Mouse (Mus musculus) urinary bladder, adult 2 months (tissue): ENCODE measurements at regions not wholly inside any gene's neighbourhood (a gene's known extent, or its start where the extent isn't known, plus 50 kb on each side); places are given as distances from the start of the nearest gene placed in this dataset.

Experiments used
- DNase-seq: peaks from one replicate; pipeline ENCODE4 v3.0.0; 2022; ENCODE audit warnings: low spot score

GRCm38 (mm10) chr13:107540784-107541634 is 503.2 kb upstream of the Smim15 start:
- DNase-seq = no peak

GRCm38 (mm10) chr13:107540305-107540704 is 503.9 kb upstream of the Smim15 start:
- DNase-seq = no peak

- DNase-seq = no peak
These were observed 504.4 kb upstream of the Smim15 start for GRCm38 (mm10) chr13:107539867-107540266.

- DNase-seq = no peak
These were observed 504.9 kb upstream of the Smim15 start for GRCm38 (mm10) chr13:107539326-107539725.

- no peak for DNase-seq
These were observed 509.0 kb upstream of the Smim15 start for GRCm38 (mm10) chr13:107535213-107535612.

- no peak for DNase-seq
These were observed 510.9 kb upstream of the Smim15 start for GRCm38 (mm10) chr13:107533323-107533722.

GRCm38 (mm10) chr13:107531528-107531927 is 509.6 kb upstream of the Kif2a start:
- DNase-seq = no peak

GRCm38 (mm10) chr13:107531026-107531425 is 509.1 kb upstream of the Kif2a start:
- DNase-seq = no peak

GRCm38 (mm10) chr13:107530392-107530791 is 508.5 kb upstream of the Kif2a start:
- DNase-seq = no peak

- DNase-seq = no peak
These were observed 507.0 kb upstream of the Kif2a start for GRCm38 (mm10) chr13:107528724-107529456.

- no peak for DNase-seq
These were observed 501.0 kb upstream of the Kif2a start for GRCm38 (mm10) chr13:107522942-107523341.

GRCm38 (mm10) chr13:107514236-107514635 is 492.3 kb upstream of the Kif2a start:
- no peak for DNase-seq

- DNase-seq = no peak
These were observed 491.6 kb upstream of the Kif2a start for GRCm38 (mm10) chr13:107513274-107514146.

- DNase-seq = no peak
These were observed 485.4 kb upstream of the Kif2a start for GRCm38 (mm10) chr13:107507336-107507735.

- DNase-seq = no peak
These were observed 484.9 kb upstream of the Kif2a start for GRCm38 (mm10) chr13:107506832-107507231.

- DNase-seq = no peak
These were observed 483.4 kb upstream of the Kif2a start for GRCm38 (mm10) chr13:107505318-107505717.

GRCm38 (mm10) chr13:107502261-107502660 is 480.3 kb upstream of the Kif2a start:
- DNase-seq = no peak

- DNase-seq = no peak
These were observed 479.0 kb upstream of the Kif2a start for GRCm38 (mm10) chr13:107500776-107501489.

GRCm38 (mm10) chr13:107499296-107499695 is 477.4 kb upstream of the Kif2a start:
- no peak for DNase-seq

GRCm38 (mm10) chr13:107495161-107495732 is 473.3 kb upstream of the Kif2a start:
- DNase-seq = no peak

GRCm38 (mm10) chr13:107493765-107494164 is 471.8 kb upstream of the Kif2a start:
- DNase-seq = no peak
